Mouse (Mus musculus) CH12.LX (cell line): Measurements from ENCODE around the gene Rusc2. TPM values are rescaled to one million over a fixed set of nuclear protein-coding genes. Genes with fewer than 3 reads are reported as not detected.

Experiments used
- DNase-seq: peaks from one replicate; pipeline ENCODE4 v3.0.0-alpha.2; 2013; ENCODE audit errors: extremely low read depth
- H3K27ac ChIP-seq: 2 replicates; pipeline ENCODE4 v1.5.1; 2012; ENCODE audit warnings: low read depth, mild to moderate bottlenecking, control low read depth, moderate library complexity; ENCODE audit not compliant: insufficient read depth
- H3K27me3 ChIP-seq: replicated peaks from 2 replicates; pipeline ENCODE3; 2012; ENCODE audit warnings: inconsistent platforms
- H3K36me3 ChIP-seq, 2 experiments: replicated peaks in 1 of 2; 2 replicates each; pipeline versions ENCODE3 to v1.6.1; 2012; ENCODE audit warnings: inconsistent platforms in 1 of 2, low read length in 1 of 2, mild to moderate bottlenecking in 1 of 2, mixed read lengths in 1 of 2, moderate library complexity in 1 of 2; ENCODE audit not compliant: control insufficient read depth in 1 of 2, insufficient read depth in 1 of 2
- H3K4me1 ChIP-seq, 2 experiments: 2 replicates each; pipeline ENCODE4 v1.6.1; 2012; ENCODE audit warnings: inconsistent platforms in 1 of 2, moderate library complexity in 1 of 2; ENCODE audit not compliant: insufficient read depth in 2 of 2, control insufficient read depth in 1 of 2
- H3K4me2 ChIP-seq: 2 replicates; pipeline ENCODE4 v1.6.1; 2012; ENCODE audit warnings: low read depth, mild to moderate bottlenecking, control low read depth; ENCODE audit not compliant: poor library complexity, insufficient read depth, severe bottlenecking
- H3K4me3 ChIP-seq, 3 experiments: fragments of 150-350 bp in 1 of 3; sonication (generic) in 1 of 3; replicated peaks in 1 of 3; 2 replicates each; pipeline versions ENCODE3 to v1.5.1; 2011 to 2012; ENCODE audit warnings: low read depth in 2 of 3, low read length in 2 of 3, mild to moderate bottlenecking in 2 of 3, moderate library complexity in 2 of 3, control low read depth in 1 of 3, improper control_type of control experiment in 1 of 3, inconsistent platforms in 1 of 3, mixed read lengths in 1 of 3; ENCODE audit not compliant: poor library complexity in 1 of 3
- H3K79me2 ChIP-seq: replicated peaks from 2 replicates; pipeline ENCODE4 v1.6.1; 2012; ENCODE audit warnings: mild to moderate bottlenecking, moderate library complexity; ENCODE audit not compliant: control insufficient read depth, poor library complexity, insufficient read depth, severe bottlenecking; ENCODE audit errors: extremely low read depth
- H3K9ac ChIP-seq: 2 replicates; pipeline ENCODE4 v1.6.1; 2012; ENCODE audit warnings: low read depth, mild to moderate bottlenecking, control low read depth, moderate library complexity; ENCODE audit not compliant: insufficient read depth
- H3K9me3 ChIP-seq: replicated peaks from 2 replicates; pipeline ENCODE3; 2012; ENCODE audit warnings: low read length, inconsistent platforms, mixed read lengths
- CHD1 ChIP-seq: IDR thresholded peaks from 2 replicates; pipeline ENCODE4 v1.6.1; 2012; ENCODE audit warnings: low read depth, low read length, improper control_type of control experiment, inconsistent platforms
- KAT2A ChIP-seq: IDR thresholded peaks from 2 replicates; pipeline ENCODE4 v1.6.1; 2012; ENCODE audit warnings: low read length, improper control_type of control experiment, inconsistent platforms; ENCODE audit not compliant: insufficient replicate concordance
- MAFK ChIP-seq: IDR thresholded peaks from 2 replicates; pipeline ENCODE4 v1.6.1; 2011; ENCODE audit warnings: low read length, improper control_type of control experiment; ENCODE audit not compliant: insufficient replicate concordance
- MAZ ChIP-seq: IDR thresholded peaks from 2 replicates; pipeline ENCODE4 v1.6.1; 2012; ENCODE audit warnings: low read depth, mild to moderate bottlenecking, inconsistent platforms, low read length, improper control_type of control experiment, moderate library complexity
- MYC ChIP-seq: IDR thresholded peaks from 2 replicates; pipeline ENCODE4 v1.6.1; 2011; ENCODE audit warnings: low read depth, mild to moderate bottlenecking, improper control_type of control experiment, low read length
- NELFE ChIP-seq: IDR thresholded peaks from 2 replicates; pipeline ENCODE4 v1.6.1; 2011; ENCODE audit warnings: low read depth, low read length, improper control_type of control experiment
- POLR2A ChIP-seq: IDR thresholded peaks from 2 replicates; pipeline ENCODE4 v1.6.1; 2011; ENCODE audit warnings: low read depth, mild to moderate bottlenecking, improper control_type of control experiment, low read length
- POLR2AphosphoS2 ChIP-seq: IDR thresholded peaks from 2 replicates; pipeline ENCODE4 v1.6.1; 2011; ENCODE audit warnings: low read depth, low read length, improper control_type of control experiment
- RAD21 ChIP-seq: IDR thresholded peaks from 2 replicates; pipeline ENCODE4 v1.6.1; 2011; ENCODE audit warnings: low read depth, mild to moderate bottlenecking, low read length, improper control_type of control experiment, moderate library complexity
- RCOR1 ChIP-seq: conservative IDR thresholded peaks from 2 replicates; pipeline ENCODE4 v1.6.1; 2012; ENCODE audit warnings: low read depth, mild to moderate bottlenecking, inconsistent platforms, low read length, improper control_type of control experiment
- UBTF ChIP-seq: IDR thresholded peaks from 2 replicates; pipeline ENCODE4 v1.6.1; 2012; ENCODE audit warnings: low read depth, mild to moderate bottlenecking, inconsistent platforms, low read length, improper control_type of control experiment, moderate library complexity
- USF1 ChIP-seq: IDR thresholded peaks from 2 replicates; pipeline ENCODE4 v1.6.1; 2014; ENCODE audit warnings: low read depth, mild to moderate bottlenecking, inconsistent platforms, low read length, improper control_type of control experiment
- ZC3H11A ChIP-seq: IDR thresholded peaks from 2 replicates; pipeline ENCODE4 v1.6.1; 2012; ENCODE audit warnings: low read depth, mild to moderate bottlenecking, inconsistent platforms, low read length, improper control_type of control experiment
- ZKSCAN1 ChIP-seq: IDR thresholded peaks from 2 replicates; pipeline ENCODE4 v1.6.1; 2012; ENCODE audit warnings: low read depth, inconsistent platforms, low read length, improper control_type of control experiment, borderline replicate concordance
- dilution Hi-C: fragments of 300-500 bp; cut with MboI; formaldehyde crosslinking; loops from 2 replicates; pipeline ENCODE4 v1.14.3; 2020; ENCODE audit warnings: low sequenced_read_pairs; ENCODE audit not compliant: extremely low pct_unique_long_range_greater_than_20kb, extremely low pct_ligation_motif_present
- in situ Hi-C: fragments of 300-500 bp; cut with MboI; formaldehyde crosslinking; loops from 3 replicates; pipeline ENCODE4 v1.14.3; 2019; ENCODE audit warnings: low sequenced_read_pairs, low pct_ligation_motif_present, low pct_unique_long_range_greater_than_20kb, mixed read lengths
- polyA plus RNA-seq: library from polyadenylated mRNA; unstranded; fragments of >175 nt; gene quantifications from 2 replicates; pipeline ENCODE4 v1.2.1, GENCODE M21; 2012; ENCODE audit warnings: low read depth; ENCODE audit not compliant: insufficient read length
- total RNA-seq, 2 experiments: library from RNA; depleted of rRNA; stranded (reverse); fragments of 300-350 nt in 1 of 2; fragments of >200 nt in 1 of 2; gene quantifications; 2 replicates each; pipeline ENCODE4 v1.2.3; 2012 to 2014

Rusc2 gene
- total and polyA plus RNA-seq, 3 experiments = not detected

DNA sequence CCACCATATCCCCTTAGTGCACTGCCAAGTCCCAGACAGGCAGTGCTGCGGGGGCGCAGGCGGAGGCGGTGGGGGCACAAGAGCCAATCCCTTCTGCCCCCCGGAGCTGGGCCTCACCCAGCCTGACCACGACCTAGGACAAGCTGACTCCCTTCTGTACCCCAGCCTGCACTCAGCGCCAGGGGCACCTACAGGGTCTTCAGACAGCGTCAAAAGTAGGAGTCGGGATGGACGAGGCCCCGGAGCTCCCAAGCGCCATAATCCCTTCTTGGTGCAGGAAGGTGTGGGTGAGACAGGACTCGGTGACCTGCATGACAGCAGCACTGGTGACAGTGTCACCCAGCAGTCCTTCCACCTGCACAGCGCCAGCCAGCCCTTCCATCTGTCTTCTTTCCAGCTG lies 33.0 kb downstream of the Rusc2 start:
- H3K79me2 ChIP-seq = no peaks in the 10 kb centered on the region
- no peak overlapping the region for H3K27ac ChIP-seq
- no peak overlapping the region for H3K4me2 ChIP-seq
- in situ Hi-C loops = loop anchor here (25.0 kb wide), 1 partner anchor 327 kb away; no protein-coding TSS in a partner anchor
- no peaks in the 10 kb centered on the region for H3K36me3 ChIP-seq
- no peak overlapping the region for H3K4me3 ChIP-seq
- dilution Hi-C loops = no loop called here
- TF ChIP-seq RAD21 (no peak), MAZ (no peak), CHD1 (no peak), POLR2AphosphoS2 (no peak), UBTF (no peak), MAFK (no peak), KAT2A (no peak), MYC (no peak), POLR2A (no peak), NELFE (no peak), RCOR1 (no peak), ZKSCAN1 (no peak), USF1 (no peak)
- H3K9me3 ChIP-seq = no peaks in the 10 kb centered on the region
- H3K9ac ChIP-seq = no peak overlapping the region
- peaks cover 11% of the 10 kb centered on the region for H3K27me3 ChIP-seq
- DNase-seq = no peak
- H3K4me1 ChIP-seq = peaks cover under 1 to 17% of the 10 kb centered on the region in 2 experiments

- no peak overlapping the region for H3K4me2 ChIP-seq
- no peak overlapping the region for H3K27ac ChIP-seq
- no peaks in the 10 kb centered on the region for H3K9me3 ChIP-seq
- no peaks in the 10 kb centered on the region for H3K79me2 ChIP-seq
- in situ Hi-C loops (loop anchor here (25.0 kb wide), 1 partner anchor 328 kb away; no protein-coding TSS in a partner anchor), dilution Hi-C loops (no loop called here)
- H3K4me3 ChIP-seq = no peak overlapping the region
- H3K27me3 ChIP-seq = peaks cover 11% of the 10 kb centered on the region
- no peak overlapping the region for H3K9ac ChIP-seq
- no peak for DNase-seq
- H3K4me1 ChIP-seq = peaks cover 5 to 23% of the 10 kb centered on the region in 2 experiments
- TF ChIP-seq POLR2AphosphoS2 = no peak
- no peak for TF ChIP-seq ZC3H11A
- TF ChIP-seq, all 38 proteins: peak for 0
- no peaks in the 10 kb centered on the region for H3K36me3 ChIP-seq
Measured at GRCm38 (mm10) chr4:43415221-43416070, 33.7 kb downstream of the Rusc2 start.
